Mouse (Mus musculus) midbrain, postnatal 0 days (tissue): Measurements from ENCODE around the gene Dgkg. TPM values are rescaled to one million over a fixed set of nuclear protein-coding genes. Genes with fewer than 3 reads are reported as not detected.

Source experiments
- ATAC-seq: fragments of 200-750 bp; cut with Nextera tagmentation; 2 replicates; pipeline ENCODE4 v1.8.0; 2017; ENCODE audit warnings: moderate number of reproducible peaks, mild to moderate bottlenecking, moderate TSS enrichment, moderate library complexity; ENCODE audit not compliant: low FRiP score
- DNase-seq: peaks from one replicate; pipeline ENCODE4 v3.0.0-alpha.2; 2015; ENCODE audit warnings: low spot score
- H3K27ac ChIP-seq: fragments of 300-500 bp; sonication (generic); 2 replicates; pipeline ENCODE4 v1.5.1; 2014; ENCODE audit warnings: low read depth, mild to moderate bottlenecking, low read length, mixed read lengths
- H3K27me3 ChIP-seq: fragments of 300-500 bp; sonication (generic); 2 replicates; pipeline ENCODE4 v1.6.1; 2014; ENCODE audit warnings: low read length, control low read depth, mixed read lengths; ENCODE audit not compliant: insufficient read depth
- H3K36me3 ChIP-seq: fragments of 300-500 bp; sonication (generic); 2 replicates; pipeline ENCODE4 v1.6.1; 2014; ENCODE audit warnings: low read length, control low read depth, mixed read lengths; ENCODE audit not compliant: insufficient read depth
- H3K4me1 ChIP-seq: fragments of 300-500 bp; sonication (generic); 2 replicates; pipeline ENCODE4 v1.6.1; 2014; ENCODE audit warnings: mild to moderate bottlenecking, control low read depth, antibody characterized with exemption, low read length, mixed read lengths; ENCODE audit not compliant: insufficient read depth
- H3K4me2 ChIP-seq: fragments of 300-500 bp; sonication (generic); 2 replicates; pipeline ENCODE4 v1.6.1; 2014; ENCODE audit warnings: low read depth, mild to moderate bottlenecking, low read length, mixed read lengths; ENCODE audit not compliant: poor library complexity, severe bottlenecking
- H3K4me3 ChIP-seq: fragments of 300-500 bp; sonication (generic); 2 replicates; pipeline ENCODE4 v1.5.1; 2014; ENCODE audit warnings: low read depth, mild to moderate bottlenecking, low read length, moderate library complexity
- H3K9ac ChIP-seq: fragments of 300-500 bp; sonication (generic); replicated peaks from 2 replicates; pipeline ENCODE4 v1.6.1; 2014; ENCODE audit warnings: mild to moderate bottlenecking, low read length, moderate library complexity, mixed read lengths; ENCODE audit not compliant: poor library complexity, severe bottlenecking
- H3K9me3 ChIP-seq: fragments of 300-500 bp; sonication (generic); 2 replicates; pipeline ENCODE4 v1.6.1; 2016; ENCODE audit warnings: low read length, control low read depth
- CTCF ChIP-seq: IDR thresholded peaks from 2 replicates; pipeline ENCODE4 v1.5.1; 2016; ENCODE audit warnings: antibody characterized with exemption, mild to moderate bottlenecking
- WGBS: fragments of 180-500 bp; shearing (Covaris S2); extraction: QIAGEN DNeasy Blood & Tissue Kit; methylation state at CpG from one replicate; pipeline ENCODE4 v1.1.7; 2014; 5-methylcytosine and 5-hydroxymethylcytosine counted together
- microRNA-seq: library from miRNA; unstranded; fragments of <30 nt; microRNA quantifications from one replicate; pipeline ENCODE4, GENCODE M21; 2016; ENCODE audit warnings: borderline number of aligned reads
- polyA plus RNA-seq: library from polyadenylated mRNA; unstranded; fragments of >200 nt; fragmentation: Nextera tagmentation; extraction: Ambion mirVana; gene quantifications from 2 replicates; pipeline ENCODE4 v1.2.1, GENCODE M21; 2015
- total RNA-seq: library from RNA; depleted of rRNA; stranded (reverse); fragments of >200 nt; gene quantifications from 2 replicates; pipeline ENCODE4 v1.2.3, GENCODE M21; 2014; rRNA removed

Gene Dgkg
- total and polyA plus RNA-seq, 2 experiments from 2014 or later, result 5.5 to 8.2 TPM

- no peak for TF ChIP-seq CTCF
- 67% methylated on average over 5 of the region's 5 CpGs for WGBS
- H3K36me3 ChIP-seq, result no peaks in the 10 kb centered on the region
- no peak overlapping the region for H3K9ac ChIP-seq
- no peaks in the 10 kb centered on the region for H3K9me3 ChIP-seq
- no peaks in the 10 kb centered on the region for H3K27me3 ChIP-seq
- no peak overlapping the region for H3K4me2 ChIP-seq
- DNase-seq (peak; percentile 40), ATAC-seq (no peak)
- H3K4me3 ChIP-seq, result no peak overlapping the region
- no peak overlapping the region for H3K27ac ChIP-seq
- no peaks in the 10 kb centered on the region for H3K4me1 ChIP-seq
Observed at GRCm38 (mm10) chr16:22422256-22422655, 234.8 kb downstream of the Dgkg start.

Small RNA genes lying within 50 kb of the gene (microRNA-seq; reads per million reads assigned to microRNA genes)
- not detected for gene Mir6362
- gene Mir8095, result not detected

Other genes with a start within 250 kb of the Dgkg start
- 25.9 and 38.2 TPM in 2 replicates for gene Etv5, start 217.5 kb downstream of the Dgkg start, total RNA-seq
- gene Etv5, start 217.5 kb downstream of the Dgkg start, polyA plus RNA-seq, result 17.9 and 20.7 TPM in 2 replicates
- gene Crygs, start 154.4 kb upstream of the Dgkg start, total RNA-seq, result not detected in 2 replicates
- 0.45 TPM in 1 of 2 replicates, not detected in the other for gene Crygs, start 154.4 kb upstream of the Dgkg start, polyA plus RNA-seq
- gene Tbccd1, start 200.4 kb upstream of the Dgkg start, total RNA-seq, result 16.2 and 19.1 TPM in 2 replicates
- gene Tbccd1, start 200.4 kb upstream of the Dgkg start, polyA plus RNA-seq, result 14.5 and 15.9 TPM in 2 replicates
- 58.7 and 63.0 TPM in 2 replicates for gene Dnajb11, start 200.6 kb upstream of the Dgkg start, total RNA-seq
- 88.4 and 89.9 TPM in 2 replicates for gene Dnajb11, start 200.6 kb upstream of the Dgkg start, polyA plus RNA-seq
- 0.14 TPM in 1 of 2 replicates, not detected in the other for gene Ahsg, start 234.1 kb upstream of the Dgkg start, total RNA-seq
- gene Ahsg, start 234.1 kb upstream of the Dgkg start, polyA plus RNA-seq, result 0.36 TPM in 1 of 2 replicates, not detected in the other